Mouse (Mus musculus) stomach, postnatal 0 days (tissue): Measurements from ENCODE around the gene Khdrbs2.

Experiments used
- CTCF ChIP-seq: IDR thresholded peaks from 2 replicates; pipeline ENCODE4 v1.5.1; 2016; ENCODE audit warnings: antibody characterized with exemption, low read depth, mild to moderate bottlenecking, moderate library complexity
- EP300 ChIP-seq: optimal IDR thresholded peaks from 2 replicates; pipeline ENCODE3; 2016; ENCODE audit warnings: antibody characterized with exemption

GRCm38 (mm10) chr1:32430516-32430915 lies 258.0 kb downstream of the Khdrbs2 start:
- TF ChIP-seq CTCF (no peak), EP300 (no peak)
